Mouse (Mus musculus) retina, postnatal 7 days (tissue): ENCODE data around the gene Aldh5a1.
A peak's percentile ranks its signal among the peaks of the same experiment; 100 is the strongest.
"Not testable (repeated sequence)": the region's sequence is repeated elsewhere in the genome, so short reads cannot be mapped to it uniquely, and the experiment has no call there.

ENCODE experiments used
- DNase-seq: peaks from one replicate; pipeline ENCODE4 v3.0.0-alpha.2; 2012; ENCODE audit warnings: low read depth, low spot score

Aldh5a1 gene

GRCm38 (mm10) chr13:24937108-24937838, at the start of gene Aldh5a1:
Gene Aldh5a1 (minus strand): TSS chr13:24937661.
- DNase-seq: peak; percentile 61

- DNase-seq: no peak
These were observed 48.0 kb upstream of the Aldh5a1 start for GRCm38 (mm10) chr13:24985435-24985834.

GRCm38 (mm10) chr13:24981031-24981430, 43.6 kb upstream of the Aldh5a1 start:
- DNase-seq: no peak

- no peak for DNase-seq
These were observed 40.4 kb upstream of the Aldh5a1 start for GRCm38 (mm10) chr13:24977820-24978342.

GRCm38 (mm10) chr13:24976384-24976783, 38.9 kb upstream of the Aldh5a1 start:
- no peak for DNase-seq

- DNase-seq: not testable (repeated sequence)
These were observed 34.3 kb upstream of the Aldh5a1 start for GRCm38 (mm10) chr13:24971776-24972175.

GRCm38 (mm10) chr13:24965846-24966201, 28.4 kb upstream of the Aldh5a1 start:
- no peak for DNase-seq

- DNase-seq: no peak
These were observed 27.8 kb upstream of the Aldh5a1 start for GRCm38 (mm10) chr13:24965130-24965845.

GRCm38 (mm10) chr13:24962119-24962518, 24.7 kb upstream of the Aldh5a1 start:
- no peak for DNase-seq

- DNase-seq: no peak
These were observed 22.6 kb upstream of the Aldh5a1 start for GRCm38 (mm10) chr13:24960084-24960483.

GRCm38 (mm10) chr13:24958671-24959070, 21.2 kb upstream of the Aldh5a1 start:
- DNase-seq: no peak

GRCm38 (mm10) chr13:24955500-24955899, 18.0 kb upstream of the Aldh5a1 start:
- no peak for DNase-seq

GRCm38 (mm10) chr13:24955091-24955490, 17.6 kb upstream of the Aldh5a1 start:
- no peak for DNase-seq

GRCm38 (mm10) chr13:24952659-24953058, 15.2 kb upstream of the Aldh5a1 start:
- no peak for DNase-seq

- DNase-seq: no peak
These were observed 11.4 kb upstream of the Aldh5a1 start for GRCm38 (mm10) chr13:24948870-24949269.

GRCm38 (mm10) chr13:24947158-24947557, 9.7 kb upstream of the Aldh5a1 start:
- DNase-seq: no peak

- DNase-seq: no peak
These were observed 8.1 kb upstream of the Aldh5a1 start for GRCm38 (mm10) chr13:24945567-24945966.

- DNase-seq: no peak
These were observed 5.8 kb upstream of the Aldh5a1 start for GRCm38 (mm10) chr13:24943303-24943702.

- DNase-seq: no peak
These were observed 5.2 kb upstream of the Aldh5a1 start, which contains the start of gene Gpld1 for GRCm38 (mm10) chr13:24942512-24943282. Gene Gpld1 (plus strand): TSS chr13:24943152.

- DNase-seq: no peak
These were observed 2.0 kb upstream of the Aldh5a1 start for GRCm38 (mm10) chr13:24939472-24939871.

GRCm38 (mm10) chr13:24938683-24939082, 1.2 kb upstream of the Aldh5a1 start:
- DNase-seq: peak; percentile 45

- DNase-seq: no peak
These were observed 342 bp upstream of the Aldh5a1 start for GRCm38 (mm10) chr13:24937839-24938166.
